Mouse (Mus musculus): Measurements from ENCODE around the gene Klf7. TPM values are rescaled to one million over a fixed set of nuclear protein-coding genes. Genes with fewer than 3 reads are reported as not detected.

Gene Klf7
- polyA plus RNA-seq, 1 experiment: 4.2 TPM

- no peak overlapping the region for H3ac ChIP-seq (ENCODE audit: control insufficient read depth, insufficient read length, low read depth)
- TF ChIP-seq CEBPB (IDR thresholded peaks at IDR 0.05; ENCODE audit: low read depth): no peak
- no peak for TF ChIP-seq USF1 (IDR thresholded peaks at IDR 0.05; ENCODE audit: low read depth)
- TF ChIP-seq MYOD1 (IDR thresholded peaks at IDR 0.05; ENCODE audit: control insufficient read depth, insufficient read length, low read depth): no peak
- no peak for TF ChIP-seq MAX (IDR thresholded peaks at IDR 0.05)
- TF ChIP-seq FOSL1 (IDR thresholded peaks at IDR 0.05; ENCODE audit: insufficient read depth, low read length, poor library complexity, severe bottlenecking): no peak
- TF ChIP-seq CTCF (IDR thresholded peaks at IDR 0.05; ENCODE audit: control insufficient read depth, insufficient read depth, insufficient read length): no peak
- TF ChIP-seq MYOG (IDR thresholded peaks at IDR 0.05; ENCODE audit: control insufficient read depth, extremely low read depth, insufficient read length): no peak
- peaks cover 31% of the 10 kb centered on the region for H3K36me3 ChIP-seq (ENCODE audit: control insufficient read depth, insufficient read depth)
- no peaks in the 10 kb centered on the region for H3K79me3 ChIP-seq (ENCODE audit: low read depth)
- no peak overlapping the region for H3K4me3 ChIP-seq (ENCODE audit: insufficient read depth, poor library complexity, severe bottlenecking)
- H3K79me2 ChIP-seq (ENCODE audit: control insufficient read depth, insufficient read depth): no peaks in the 10 kb centered on the region
- H3K27me3 ChIP-seq (ENCODE audit: control insufficient read depth, insufficient read depth, insufficient read length): no peaks in the 10 kb centered on the region
Observed at GRCm38 (mm10) chr1:64032502-64033231, 89.4 kb downstream of the Klf7 start.

- no peak overlapping the region for H3K4me3 ChIP-seq (ENCODE audit: insufficient read depth, poor library complexity, severe bottlenecking)
- no peaks in the 10 kb centered on the region for H3K36me3 ChIP-seq (ENCODE audit: control insufficient read depth, insufficient read depth)
- H3K79me3 ChIP-seq (ENCODE audit: low read depth): no peaks in the 10 kb centered on the region
- no peak overlapping the region for H3ac ChIP-seq (ENCODE audit: control insufficient read depth, insufficient read length, low read depth)
- H3K79me2 ChIP-seq (ENCODE audit: control insufficient read depth, insufficient read depth): no peaks in the 10 kb centered on the region
- no peaks in the 10 kb centered on the region for H3K27me3 ChIP-seq (ENCODE audit: control insufficient read depth, insufficient read depth, insufficient read length)
- TF ChIP-seq MYOG (IDR thresholded peaks at IDR 0.05; ENCODE audit: control insufficient read depth, extremely low read depth, insufficient read length): no peak
- TF ChIP-seq MYOD1 (IDR thresholded peaks at IDR 0.05; ENCODE audit: control insufficient read depth, insufficient read length, low read depth): no peak
- TF ChIP-seq USF1 (IDR thresholded peaks at IDR 0.05; ENCODE audit: low read depth): no peak
- TF ChIP-seq CTCF (IDR thresholded peaks at IDR 0.05; ENCODE audit: control insufficient read depth, insufficient read depth, insufficient read length): no peak
Observed at GRCm38 (mm10) chr1:64021986-64022385, 100.1 kb downstream of the Klf7 start.

GRCm38 (mm10) chr1:64020672-64021635, 101.1 kb downstream of the Klf7 start:
- no peaks in the 10 kb centered on the region for H3K27me3 ChIP-seq (ENCODE audit: control insufficient read depth, insufficient read depth, insufficient read length)
- no peak overlapping the region for H3K4me3 ChIP-seq (ENCODE audit: insufficient read depth, poor library complexity, severe bottlenecking)
- H3K79me2 ChIP-seq (ENCODE audit: control insufficient read depth, insufficient read depth): no peaks in the 10 kb centered on the region
- H3K79me3 ChIP-seq (ENCODE audit: low read depth): no peaks in the 10 kb centered on the region
- H3ac ChIP-seq (ENCODE audit: control insufficient read depth, insufficient read length, low read depth): no peak overlapping the region
- H3K36me3 ChIP-seq (ENCODE audit: control insufficient read depth, insufficient read depth): no peaks in the 10 kb centered on the region
- TF ChIP-seq CTCF (IDR thresholded peaks at IDR 0.05; ENCODE audit: control insufficient read depth, insufficient read depth, insufficient read length) (no peak), CEBPB (IDR thresholded peaks at IDR 0.05; ENCODE audit: low read depth) (no peak), MAX (IDR thresholded peaks at IDR 0.05) (no peak), USF1 (IDR thresholded peaks at IDR 0.05; ENCODE audit: low read depth) (no peak), MYOD1 (IDR thresholded peaks at IDR 0.05; ENCODE audit: control insufficient read depth, insufficient read length, low read depth) (no peak), MYOG (IDR thresholded peaks at IDR 0.05; ENCODE audit: control insufficient read depth, extremely low read depth, insufficient read length) (no peak), FOSL1 (IDR thresholded peaks at IDR 0.05; ENCODE audit: insufficient read depth, low read length, poor library complexity, severe bottlenecking) (no peak)

GRCm38 (mm10) chr1:64019127-64019635, 102.9 kb downstream of the Klf7 start:
- Histone ChIP-seq H3ac (ENCODE audit: control insufficient read depth, insufficient read length, low read depth) (no peak overlapping the region), H3K4me3 (ENCODE audit: insufficient read depth, poor library complexity, severe bottlenecking) (no peak overlapping the region), H3K27me3 (ENCODE audit: control insufficient read depth, insufficient read depth, insufficient read length) (no peaks in the 10 kb centered on the region), H3K79me2 (ENCODE audit: control insufficient read depth, insufficient read depth) (no peaks in the 10 kb centered on the region), H3K79me3 (ENCODE audit: low read depth) (no peaks in the 10 kb centered on the region), H3K36me3 (ENCODE audit: control insufficient read depth, insufficient read depth) (no peaks in the 10 kb centered on the region)
- no peak for TF ChIP-seq CTCF (IDR thresholded peaks at IDR 0.05; ENCODE audit: control insufficient read depth, insufficient read depth, insufficient read length)

GRCm38 (mm10) chr1:64018466-64019077, 103.5 kb downstream of the Klf7 start:
- Histone ChIP-seq H3K27me3 (ENCODE audit: control insufficient read depth, insufficient read depth, insufficient read length) (no peaks in the 10 kb centered on the region), H3K79me3 (ENCODE audit: low read depth) (no peaks in the 10 kb centered on the region), H3K79me2 (ENCODE audit: control insufficient read depth, insufficient read depth) (no peaks in the 10 kb centered on the region), H3K36me3 (ENCODE audit: control insufficient read depth, insufficient read depth) (no peaks in the 10 kb centered on the region), H3ac (ENCODE audit: control insufficient read depth, insufficient read length, low read depth) (no peak overlapping the region), H3K4me3 (ENCODE audit: insufficient read depth, poor library complexity, severe bottlenecking) (no peak overlapping the region)
- no peak for TF ChIP-seq MYOD1 (IDR thresholded peaks at IDR 0.05; ENCODE audit: control insufficient read depth, insufficient read length, low read depth)
- TF ChIP-seq CEBPB (IDR thresholded peaks at IDR 0.05; ENCODE audit: low read depth): no peak
- no peak for TF ChIP-seq CTCF (IDR thresholded peaks at IDR 0.05; ENCODE audit: control insufficient read depth, insufficient read depth, insufficient read length)
- TF ChIP-seq MYOG (IDR thresholded peaks at IDR 0.05; ENCODE audit: control insufficient read depth, extremely low read depth, insufficient read length): no peak
- no peak for TF ChIP-seq MAX (IDR thresholded peaks at IDR 0.05)
- TF ChIP-seq USF1 (IDR thresholded peaks at IDR 0.05; ENCODE audit: low read depth): no peak
- TF ChIP-seq FOSL1 (IDR thresholded peaks at IDR 0.05; ENCODE audit: insufficient read depth, low read length, poor library complexity, severe bottlenecking): no peak

Data from C2C12 (cell line).